Mouse (Mus musculus): ENCODE results near the gene Setd2. TPM values are rescaled to one million over a fixed set of nuclear protein-coding genes. Genes with fewer than 3 reads are reported as not detected.

The Setd2 gene
- polyA plus RNA-seq, 1 experiment from 2014 or later: 36.2 TPM

Small RNA genes within 50 kb of the gene (microRNA-seq; reads per million reads assigned to microRNA genes)
- not detected for gene Mir8107

Other genes starting within 250 kb of the Setd2 start
- gene Elp6, start 227.4 kb upstream of the Setd2 start, polyA plus RNA-seq (2015; fragmentation: Nextera tagmentation; extraction: Ambion mirVana): 28.8 and 29.9 TPM in 2 replicates
- 37.9 and 38.8 TPM in 2 replicates for gene Scap, start 199.3 kb upstream of the Setd2 start, polyA plus RNA-seq (2015; fragmentation: Nextera tagmentation; extraction: Ambion mirVana)
- gene Ptpn23, start 124.4 kb upstream of the Setd2 start, polyA plus RNA-seq (2015; fragmentation: Nextera tagmentation; extraction: Ambion mirVana): 16.9 and 17.5 TPM in 2 replicates
- gene Ngp, start 112.8 kb upstream of the Setd2 start, polyA plus RNA-seq (2015; fragmentation: Nextera tagmentation; extraction: Ambion mirVana): 5.4 and 6.8 TPM in 2 replicates
- gene Klhl18, start 55.9 kb upstream of the Setd2 start, polyA plus RNA-seq (2015; fragmentation: Nextera tagmentation; extraction: Ambion mirVana): 8.9 and 10.5 TPM in 2 replicates
- gene Kif9, start 55.6 kb upstream of the Setd2 start, polyA plus RNA-seq (2015; fragmentation: Nextera tagmentation; extraction: Ambion mirVana): 0.82 and 1.5 TPM in 2 replicates
- gene Nradd, start 91.9 kb downstream of the Setd2 start, polyA plus RNA-seq (2015; fragmentation: Nextera tagmentation; extraction: Ambion mirVana): 55.2 and 56.4 TPM in 2 replicates
- 3.7 and 5.5 TPM in 2 replicates for gene Nbeal2, start 121.6 kb downstream of the Setd2 start, polyA plus RNA-seq (2015; fragmentation: Nextera tagmentation; extraction: Ambion mirVana)
- gene Ccdc12, start 123.9 kb downstream of the Setd2 start, polyA plus RNA-seq (2015; fragmentation: Nextera tagmentation; extraction: Ambion mirVana): 151 and 157 TPM in 2 replicates
- 1.8 and 3.9 TPM in 2 replicates for gene Myl3, start 209.3 kb downstream of the Setd2 start, polyA plus RNA-seq (2015; fragmentation: Nextera tagmentation; extraction: Ambion mirVana)
- gene Pth1r, start 214.5 kb downstream of the Setd2 start, polyA plus RNA-seq (2015; fragmentation: Nextera tagmentation; extraction: Ambion mirVana): 67.1 and 70.1 TPM in 2 replicates